In genomic region chr11:82136196-82136595, GRCm38 (mm10) we compare ENCODE assay signal across 38 mouse cellular contexts. TPM values are rescaled to one million over a fixed set of nuclear protein-coding genes. Genes with fewer than 3 reads are reported as not detected.
DNase-seq lines count a peak whose midpoint lies in the region; ATAC-seq and TF ChIP-seq lines count a peak whose summit lies in the region.
"Had no signal": no experiment of that assay in that cellular context is flagged by ENCODE, and none has a peak within 500 bp of the region (broad histone marks: within the 10 kb centered on the region; RNA-seq: fewer than 3 reads in every experiment).

No protein-coding gene starts in this region.

- H3K9me3 ChIP-seq in forebrain, embryonic 14.5 days (replicated peaks; ENCODE audit: control insufficient read depth, low read length) = no peaks in the 10 kb centered on the region
- H3K9me3 ChIP-seq: limb, embryonic 13.5 days; liver, embryonic 13.5 days; neural tube, embryonic 12.5 days had no signal

- no peak overlapping the region for H3ac ChIP-seq in C2C12 (ENCODE audit: control insufficient read depth, insufficient read length, low read depth)

- no peaks in the 10 kb centered on the region for H3K79me2 ChIP-seq in C2C12 (ENCODE audit: control insufficient read depth, insufficient read depth)

- no peak overlapping the region for H3K27ac ChIP-seq in gastrocnemius, adult 2 months
- no peak overlapping the region for H3K27ac ChIP-seq in forebrain, embryonic 14.5 days (ENCODE audit: low read depth, low read length)
- H3K27ac ChIP-seq: heart, embryonic 13.5 days; hindbrain, embryonic 14.5 days; limb, embryonic 13.5 days; liver, embryonic 13.5 days; neural tube, embryonic 12.5 days had no signal

- no peak overlapping the region for H3K4me2 ChIP-seq in forebrain, embryonic 14.5 days (ENCODE audit: low read length)
- H3K4me2 ChIP-seq: heart, embryonic 13.5 days; hindbrain, embryonic 14.5 days; limb, embryonic 13.5 days; liver, embryonic 13.5 days; midbrain, embryonic 11.5 days; neural tube, embryonic 12.5 days had no signal

- H3K79me3 ChIP-seq in C2C12 (ENCODE audit: low read depth) = no peaks in the 10 kb centered on the region

- WGBS in forebrain, embryonic 14.5 days = 85% methylated on average over 2 of the region's 2 CpGs

- no peak overlapping the region for H3K4me3 ChIP-seq in gastrocnemius, adult 2 months
- no peak overlapping the region for H3K4me3 ChIP-seq in C2C12 (ENCODE audit: insufficient read depth, poor library complexity, severe bottlenecking)
- H3K4me3 ChIP-seq in forebrain, embryonic 14.5 days (ENCODE audit: low read depth, low read length) = no peak overlapping the region
- H3K4me3 ChIP-seq: heart, embryonic 13.5 days; limb, embryonic 13.5 days; liver, embryonic 13.5 days; neural tube, embryonic 12.5 days had no signal

- TF ChIP-seq CTCF in gastrocnemius, adult 2 months (IDR thresholded peaks at IDR 0.05) = no peak
- no peak for TF ChIP-seq CTCF in C2C12 (IDR thresholded peaks at IDR 0.05; ENCODE audit: control insufficient read depth, insufficient read depth, insufficient read length)

- no peaks in the 10 kb centered on the region for H3K36me3 ChIP-seq in C2C12 (ENCODE audit: control insufficient read depth, insufficient read depth)
- H3K36me3 ChIP-seq in forebrain, embryonic 14.5 days (ENCODE audit: control insufficient read depth, insufficient read depth, low read length) = no peaks in the 10 kb centered on the region
- H3K36me3 ChIP-seq: G1E; heart, embryonic 13.5 days; limb, embryonic 13.5 days; liver, embryonic 13.5 days; neural tube, embryonic 12.5 days had no signal

- intact Hi-C loops in gastrocnemius, adult 2 months (cut with DNase I) = no loop called here

- no peak for ATAC-seq in forebrain, embryonic 14.5 days
- ATAC-seq: forebrain, postnatal 0 days; intestine, postnatal 0 days; lung, postnatal 0 days; midbrain, embryonic 16.5 days had no signal

- no peaks in the 10 kb centered on the region for H3K4me1 ChIP-seq in forebrain, embryonic 14.5 days (ENCODE audit: control insufficient read depth, insufficient read depth, low read length)
- H3K4me1 ChIP-seq: heart, embryonic 13.5 days; liver, embryonic 13.5 days; neural tube, embryonic 12.5 days had no signal

- no peak overlapping the region for H3K9ac ChIP-seq in forebrain, embryonic 14.5 days (ENCODE audit: low read length)
- H3K9ac ChIP-seq: forebrain, postnatal 0 days; heart, embryonic 13.5 days; hindbrain, embryonic 14.5 days; limb, embryonic 13.5 days; liver, embryonic 13.5 days; neural tube, embryonic 12.5 days had no signal

- H3K27me3 ChIP-seq in C2C12 (ENCODE audit: control insufficient read depth, insufficient read depth, insufficient read length) = no peaks in the 10 kb centered on the region
- H3K27me3 ChIP-seq in forebrain, embryonic 14.5 days (replicated peaks; ENCODE audit: control insufficient read depth, insufficient read depth, low read length) = no peaks in the 10 kb centered on the region
- H3K27me3 ChIP-seq: heart, embryonic 13.5 days; limb, embryonic 13.5 days; liver, embryonic 13.5 days; neural tube, embryonic 12.5 days had no signal

- DNase-seq in gastrocnemius, adult 2 months = peak; percentile 31
- no peak for DNase-seq in gastrocnemius, adult 18-20 months (ENCODE audit: low spot score)
- DNase-seq in 3T3-L1 (ENCODE audit: low read depth, low spot score) = peak; percentile 75
- DNase-seq in adrenal gland, postnatal 25 days = peak; percentile 9
- DNase-seq in urinary bladder, adult 18-20 months (ENCODE audit: low spot score in 2 of 2) = no peak
- DNase-seq in layer of hippocampus, adult 9-11 months = no peak
- no peak for DNase-seq in forebrain, embryonic 14.5 days (ENCODE audit: low spot score)
- DNase-seq: cerebellum, adult 11 months; cerebellum, adult 9-10 months; cerebellum, postnatal 36 days; forebrain, postnatal 0 days; gastrocnemius, postnatal 36 days; heart, postnatal 10 days; kidney, postnatal 25 days; liver, embryonic 13.5 days; right cerebral cortex, adult 18-20 months; spleen, adult 18-20 months; thymus, postnatal 25 days had no signal

TF ChIP-seq in C2C12, 6 proteins besides CTCF, POLR2A, EP300 and RAD21:
- TF ChIP-seq MAX (IDR thresholded peaks at IDR 0.05) (no peak), MYOD1 (IDR thresholded peaks at IDR 0.05; ENCODE audit: control insufficient read depth, insufficient read length, low read depth) (no peak), FOSL1 (IDR thresholded peaks at IDR 0.05; ENCODE audit: insufficient read depth, low read length, poor library complexity, severe bottlenecking) (no peak), USF1 (IDR thresholded peaks at IDR 0.05; ENCODE audit: low read depth) (no peak), CEBPB (IDR thresholded peaks at IDR 0.05; ENCODE audit: low read depth) (peak; percentile 92)
TF ChIP-seq in C2C12: peak in this region for 1.

RNA-seq across cellular contexts. Expression of gene Ccl8, which starts 21.2 kb away (rescaled TPM):
- total RNA-seq in gastrocnemius, adult 2 months (2021) = not detected
- under 1 TPM; 0.50 to 1.00 TPM for total RNA-seq in gastrocnemius, adult 18-20 months (2021)
- polyA plus RNA-seq in C2C12 (2012; fragmentation: generic; extraction: Trizol) = 1.8 TPM
- not detected in 2 replicates for total RNA-seq in adrenal gland, postnatal 25 days (2021)
- not detected in 2 replicates for polyA plus RNA-seq in forebrain, embryonic 14.5 days (2014; fragmentation: Nextera tagmentation; extraction: Ambion mirVana)
- total RNA-seq: forebrain, postnatal 0 days; G1E; heart, postnatal 10 days; hematopoietic stem cell, adult 5-6 weeks; layer of hippocampus, adult 18-20 months; layer of hippocampus, postnatal 25 days; left cerebral cortex, adult 8-10 months; left cerebral cortex, postnatal 36 days; megakaryocyte, adult 5-6 weeks had no signal
- polyA plus RNA-seq: embryonic facial prominence, embryonic 11.5 days; forebrain, embryonic 11.5 days; forebrain, postnatal 0 days; G1E; heart, embryonic 13.5 days; hindbrain, embryonic 14.5 days; intestine, postnatal 0 days; kidney, embryonic 14.5 days; limb, embryonic 13.5 days; liver, embryonic 13.5 days; midbrain, embryonic 11.5 days; midbrain, embryonic 16.5 days; neural tube, embryonic 12.5 days; stomach, embryonic 16.5 days had no signal

RNA-seq across cellular contexts. Expression of gene Ccl12, which starts 34.6 kb away (rescaled TPM):
- total RNA-seq in gastrocnemius, adult 2 months (2021) = not detected
- not detected for total RNA-seq in gastrocnemius, adult 18-20 months (2021)
- polyA plus RNA-seq in C2C12 (2012; fragmentation: generic; extraction: Trizol) = not detected
- not detected in 2 replicates for total RNA-seq in adrenal gland, postnatal 25 days (2021)
- 1.7 and 1.8 TPM in 2 replicates for polyA plus RNA-seq in forebrain, embryonic 14.5 days (2014; fragmentation: Nextera tagmentation; extraction: Ambion mirVana)
- total RNA-seq: G1E; gastrocnemius, postnatal 36 days; hematopoietic stem cell, adult 5-6 weeks; layer of hippocampus, postnatal 25 days; left cerebral cortex, postnatal 36 days; megakaryocyte, adult 5-6 weeks had no signal
- polyA plus RNA-seq: G1E had no signal

Comparison
In these comparisons a context has a peak if more than half of its experiments do, and no peak if none do; other contexts are left out.
1. DNase-seq: peak in gastrocnemius, adult 2 months (single experiment), 3T3-L1 (single experiment) and adrenal gland, postnatal 25 days (single experiment); none in gastrocnemius, adult 18-20 months (single experiment), urinary bladder, adult 18-20 months (0 of 2), layer of hippocampus, adult 9-11 months (single experiment) and forebrain, embryonic 14.5 days (single experiment).